Mouse (Mus musculus): ENCODE data around the gene Col19a1. TPM values are rescaled to one million over a fixed set of nuclear protein-coding genes. Genes with fewer than 3 reads are reported as not detected.

The Col19a1 gene
- not detected in 2 replicates for polyA plus RNA-seq (2012; ENCODE audit: low replicate concordance)

GRCm38 (mm10) chr1:24587141-24587541 is at the start of gene Col19a1:
Gene Col19a1 (minus strand): TSS chr1:24587472.

Other genes with a start within 250 kb of the Col19a1 start
- 3.2 and 11.6 TPM in 2 replicates for gene Lmbrd1, start 91.2 kb upstream of the Col19a1 start, polyA plus RNA-seq (2012; ENCODE audit: low replicate concordance)